8 mouse cellular contexts compared by ENCODE assay signal in the genomic region with DNA sequence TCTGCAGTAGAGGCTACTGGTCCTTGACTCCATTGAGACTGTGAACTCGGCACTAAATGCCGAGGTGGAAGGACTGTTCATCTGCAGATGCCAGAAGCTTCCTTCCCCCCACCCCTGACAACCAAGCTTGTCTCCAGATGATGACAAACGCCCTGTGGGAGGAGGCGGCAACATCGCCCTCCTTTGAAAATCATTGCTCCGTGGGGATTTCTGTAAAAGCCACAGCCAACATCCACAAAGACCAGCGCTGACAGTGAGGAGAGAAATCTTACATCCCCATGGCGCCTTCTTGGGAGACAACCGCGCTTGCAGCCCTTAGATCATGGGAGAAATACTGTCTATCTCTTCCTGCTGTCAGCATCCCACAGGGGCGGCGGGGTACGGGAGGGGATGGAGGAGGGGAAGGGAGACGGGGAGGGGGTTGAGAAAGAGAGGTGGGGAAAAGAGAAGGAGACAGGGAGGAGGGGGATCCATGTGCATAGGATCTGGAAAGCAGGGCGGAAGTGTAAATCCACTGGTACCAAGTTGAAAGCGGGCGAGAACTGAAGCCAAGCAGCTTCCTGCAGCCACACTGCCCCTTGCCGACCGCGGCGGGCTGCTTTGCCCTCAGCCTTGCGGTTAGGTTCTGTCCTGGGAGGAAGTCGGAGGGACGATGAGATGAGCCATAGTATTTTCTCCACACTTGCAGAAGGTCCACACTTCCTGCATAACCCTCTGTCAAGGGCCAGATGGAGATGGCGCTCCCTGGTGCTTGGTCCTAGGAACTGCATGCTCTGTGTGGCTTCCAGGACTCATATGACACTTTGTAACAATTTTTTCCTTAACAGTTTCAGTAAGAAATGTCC.
DNase-seq lines count a peak whose midpoint lies in the region; ATAC-seq and TF ChIP-seq lines count a peak whose summit lies in the region.

No protein-coding gene starts in this region.

- no peak overlapping the region for H3K4me3 ChIP-seq in heart, adult 2 months
- H3K4me3 ChIP-seq in embryonic fibroblast, embryonic 13.5 days (ENCODE audit: insufficient read depth, low read length), result peak overlapping the region; percentile 16
- H3K4me3 ChIP-seq in hindbrain, embryonic 12.5 days, result peak overlapping the region; percentile 24
- H3K4me3 ChIP-seq in liver, embryonic 16.5 days (ENCODE audit: low read depth, low read length), result no peak overlapping the region
- H3K4me3 ChIP-seq in neural tube, embryonic 12.5 days, result peak overlapping the region; percentile 26; the same call in 1 of the 2 replicates

- no peak overlapping the region for H3K27ac ChIP-seq in heart, adult 2 months
- H3K27ac ChIP-seq in embryonic fibroblast, embryonic 13.5 days (ENCODE audit: insufficient read depth, low read length), result no peak overlapping the region
- peak overlapping the region; percentile 23; the same call in 1 of the 2 replicates for H3K27ac ChIP-seq in hindbrain, embryonic 12.5 days
- H3K27ac ChIP-seq in liver, embryonic 16.5 days (ENCODE audit: low read length), result no peak overlapping the region
- H3K27ac ChIP-seq in neural tube, embryonic 12.5 days, result peak overlapping the region; percentile 37; the same call in 1 of the 2 replicates

- ATAC-seq in hindbrain, embryonic 12.5 days (ENCODE audit: low FRiP score), result no peak
- ATAC-seq in liver, embryonic 16.5 days (ENCODE audit: low read depth), result no peak
- ATAC-seq in neural tube, embryonic 12.5 days (ENCODE audit: low FRiP score, low read depth), result no peak

- H3K9me3 ChIP-seq in hindbrain, embryonic 12.5 days (replicated peaks), result no peaks in the 10 kb centered on the region
- no peaks in the 10 kb centered on the region for H3K9me3 ChIP-seq in liver, embryonic 16.5 days (replicated peaks; ENCODE audit: control insufficient read depth, low read length)
- no peaks in the 10 kb centered on the region for H3K9me3 ChIP-seq in neural tube, embryonic 12.5 days

- WGBS in heart, adult 2 months, result 9% methylated on average over 25 of the region's 25 CpGs
- WGBS in hindbrain, embryonic 12.5 days, result 19% methylated on average over 25 of the region's 25 CpGs
- 5% methylated on average over 25 of the region's 25 CpGs for WGBS in liver, embryonic 16.5 days (ENCODE audit: insufficient replicate concordance)
- WGBS in neural tube, embryonic 12.5 days, result 20% methylated on average over 25 of the region's 25 CpGs

- peak overlapping the region; percentile 48 for H3K4me2 ChIP-seq in hindbrain, embryonic 12.5 days (replicated peaks)
- 0 out of 2 replicates have a peak overlapping the region, but pooled peaks have one; percentile 6 for H3K4me2 ChIP-seq in liver, embryonic 16.5 days (ENCODE audit: low read depth, low read length)
- peak overlapping the region; percentile 52 for H3K4me2 ChIP-seq in neural tube, embryonic 12.5 days (replicated peaks)

- TF ChIP-seq EP300 in heart, adult 2 months (IDR thresholded peaks at IDR 0.05; ENCODE audit: insufficient read depth, low read depth, low read length), result no peak

- TF ChIP-seq CTCF in heart, adult 2 months (IDR thresholded peaks at IDR 0.05), result peak; percentile 67
- peak; percentile 85 for TF ChIP-seq CTCF in embryonic fibroblast, embryonic 13.5 days (IDR thresholded peaks at IDR 0.05; ENCODE audit: borderline replicate concordance, insufficient read depth, low read length)

- no peaks in the 10 kb centered on the region for H3K4me1 ChIP-seq in heart, adult 2 months (ENCODE audit: control insufficient read depth, insufficient read depth, low read length)
- no peaks in the 10 kb centered on the region for H3K4me1 ChIP-seq in embryonic fibroblast, embryonic 13.5 days (ENCODE audit: control insufficient read depth, insufficient read depth, low read length)
- peaks cover 8% of the 10 kb centered on the region for H3K4me1 ChIP-seq in hindbrain, embryonic 12.5 days
- H3K4me1 ChIP-seq in liver, embryonic 16.5 days (ENCODE audit: control insufficient read depth, low read depth, low read length), result no peaks in the 10 kb centered on the region
- H3K4me1 ChIP-seq in neural tube, embryonic 12.5 days, result peaks cover 15% of the 10 kb centered on the region

- no peaks in the 10 kb centered on the region for H3K79me2 ChIP-seq in heart, adult 2 months (replicated peaks; ENCODE audit: control insufficient read depth, insufficient read depth, low read length)

- H3K36me3 ChIP-seq in heart, adult 2 months (ENCODE audit: control insufficient read depth, insufficient read depth, low read length), result no peaks in the 10 kb centered on the region
- no peaks in the 10 kb centered on the region for H3K36me3 ChIP-seq in hindbrain, embryonic 12.5 days
- H3K36me3 ChIP-seq in liver, embryonic 16.5 days (ENCODE audit: control insufficient read depth, insufficient read depth), result no peaks in the 10 kb centered on the region
- H3K36me3 ChIP-seq in neural tube, embryonic 12.5 days, result no peaks in the 10 kb centered on the region

- peak; percentile 8 to 49 for DNase-seq in heart, adult 2 months
- DNase-seq in heart, postnatal 25 days (ENCODE audit: low spot score), result no peak
- DNase-seq in NIH3T3 (ENCODE audit: low read depth), result peak; percentile 23
- no peak for DNase-seq in ovary, postnatal 10 days (ENCODE audit: low spot score)

- no peak for TF ChIP-seq POLR2A in heart, adult 2 months (IDR thresholded peaks at IDR 0.05; ENCODE audit: insufficient read depth, low read depth, low read length)
- TF ChIP-seq POLR2A in embryonic fibroblast, embryonic 13.5 days (IDR thresholded peaks at IDR 0.05; ENCODE audit: low read depth, low read length), result no peak

- intact Hi-C loops in heart, adult 2 months (cut with DNase I), result no loop called here
- intact Hi-C loops in heart, postnatal 25 days (cut with DNase I), result no loop called here

- no peak overlapping the region for H3K9ac ChIP-seq in heart, adult 2 months (ENCODE audit: low read depth, low read length)
- peak overlapping the region; percentile 53; the same call in 1 of the 2 replicates for H3K9ac ChIP-seq in hindbrain, embryonic 12.5 days
- no peak overlapping the region for H3K9ac ChIP-seq in liver, embryonic 16.5 days (ENCODE audit: low read depth, low read length)
- H3K9ac ChIP-seq in neural tube, embryonic 12.5 days, result no peak overlapping the region

- peaks cover 1% of the 10 kb centered on the region; the same call in 1 of the 2 replicates for H3K27me3 ChIP-seq in heart, adult 2 months (ENCODE audit: control insufficient read depth, insufficient read depth, low read length)
- H3K27me3 ChIP-seq in hindbrain, embryonic 12.5 days, result peaks cover 2% of the 10 kb centered on the region; the same call in 1 of the 2 replicates
- H3K27me3 ChIP-seq in liver, embryonic 16.5 days (ENCODE audit: control insufficient read depth, insufficient read depth, low read depth, low read length), result no peaks in the 10 kb centered on the region
- H3K27me3 ChIP-seq in neural tube, embryonic 12.5 days (replicated peaks), result 0 out of 2 replicates have a peak, but pooled peaks cover 2% of the 10 kb centered on the region

Comparison
In these comparisons a context has a peak if more than half of its experiments do, and no peak if none do; other contexts are left out.
1. DNase-seq: peak in heart, adult 2 months (2 of 2) and NIH3T3 (single experiment); none in heart, postnatal 25 days (single experiment) and ovary, postnatal 10 days (single experiment).
2. H3K27ac ChIP-seq: peak in hindbrain, embryonic 12.5 days (single experiment) and neural tube, embryonic 12.5 days (single experiment); none in heart, adult 2 months (single experiment), embryonic fibroblast, embryonic 13.5 days (single experiment) and liver, embryonic 16.5 days (single experiment).
3. H3K4me3 ChIP-seq: peak in embryonic fibroblast, embryonic 13.5 days (single experiment), hindbrain, embryonic 12.5 days (single experiment) and neural tube, embryonic 12.5 days (single experiment); none in heart, adult 2 months (single experiment) and liver, embryonic 16.5 days (single experiment).
4. Peak in every context shown above with its lines, with median percentiles within 50 percentile points of each other: H3K4me2 ChIP-seq.